Mouse (Mus musculus) liver, embryonic 14.5 days (tissue): ENCODE results near the gene Cntln.

ENCODE experiments used
- CTCF ChIP-seq: IDR thresholded peaks from 2 replicates; pipeline ENCODE4 v1.5.1; 2016; ENCODE audit warnings: antibody characterized with exemption, low read depth, control low read depth
- EP300 ChIP-seq: IDR thresholded peaks from 2 replicates; pipeline ENCODE4 v1.6.1; 2016; ENCODE audit warnings: antibody characterized with exemption, low read depth

DNA sequence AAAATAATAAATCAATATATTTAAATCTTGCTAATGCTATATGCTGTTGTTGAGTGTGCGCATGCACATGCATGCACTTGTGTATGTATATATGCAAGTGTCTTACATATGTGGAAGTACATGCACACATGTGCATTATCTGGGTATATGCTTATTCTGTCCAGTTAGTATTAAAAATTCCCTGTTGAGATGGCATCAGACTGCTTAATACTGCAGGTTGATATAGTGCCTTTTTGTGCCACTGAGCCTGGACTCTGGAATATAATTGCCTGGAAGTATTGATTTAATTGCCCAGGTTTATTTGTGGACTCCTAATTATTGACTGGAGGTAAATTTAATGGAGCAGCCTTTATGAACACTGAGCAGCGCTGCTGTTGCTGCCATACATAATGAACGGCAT, 236.2 kb downstream of the Cntln start:
- TF ChIP-seq CTCF, result no peak
- TF ChIP-seq EP300, result no peak
